Mouse (Mus musculus) brown adipose tissue, adult 24 weeks (tissue): Measurements from ENCODE around the gene Olfr1371. TPM values are rescaled to one million over a fixed set of nuclear protein-coding genes. Genes with fewer than 3 reads are reported as not detected.
"Not testable (repeated sequence)": the region's sequence is repeated elsewhere in the genome, so short reads cannot be mapped to it uniquely, and the experiment has no call there.

Source experiments
- H3K27ac ChIP-seq: fragments of 200-500 bp; replicated peaks from 2 replicates; pipeline ENCODE4 v1.5.1; 2012; ENCODE audit warnings: low read depth, mild to moderate bottlenecking, low read length
- H3K4me1 ChIP-seq: fragments of 200-500 bp; 2 replicates; pipeline ENCODE4 v1.6.1; 2012; ENCODE audit warnings: low read length, mixed read lengths; ENCODE audit not compliant: control insufficient read depth, insufficient read depth, insufficient read length
- H3K4me3 ChIP-seq: fragments of 200-500 bp; 2 replicates; pipeline ENCODE4 v1.5.1; 2012; ENCODE audit warnings: low read depth, mild to moderate bottlenecking, low read length, moderate library complexity; ENCODE audit not compliant: insufficient read depth
- polyA plus RNA-seq: library from polyadenylated mRNA; stranded (reverse); fragments of >200 nt; gene quantifications from 2 replicates; pipeline ENCODE4 v1.2.4, GENCODE M21; 2012; ENCODE audit not compliant: missing spikeins, insufficient read depth, insufficient read length

The Olfr1371 gene
- polyA plus RNA-seq, 1 experiment = not detected

GRCm38 (mm10) chr11:52231606-52232541 is 18.1 kb upstream of the Olfr1371 start, which contains the start of gene Skp1a:
Gene Skp1a, plus strand, starts transcription at chr11:52231995.
- peak within 1 kb of the TSS; percentile 99 for H3K27ac ChIP-seq
- peaks cover 9% of the 10 kb centered on the region; the same call in 1 of the 2 replicates for H3K4me1 ChIP-seq
- H3K4me3 ChIP-seq = peak within 1 kb of the TSS; percentile 79

DNA sequence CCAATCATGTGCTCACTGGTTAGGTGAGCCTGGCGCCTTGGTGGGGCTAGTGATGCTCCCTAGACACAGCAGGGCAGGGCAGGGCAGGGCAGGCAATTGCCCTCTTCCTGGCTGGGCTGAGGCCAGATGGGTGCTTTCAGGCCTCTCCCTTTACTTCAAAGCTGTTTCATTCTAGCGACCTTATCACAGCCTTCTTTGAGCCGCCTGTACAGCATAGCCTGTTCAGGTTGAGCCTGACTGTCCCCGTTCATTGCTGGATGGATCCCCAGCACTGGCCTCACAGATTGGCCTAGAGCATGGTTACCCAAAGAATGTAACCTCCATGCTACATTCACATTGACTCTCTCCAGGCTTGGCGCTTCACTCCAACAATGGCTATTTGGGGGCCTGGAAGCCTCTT is 16.9 kb upstream of the Olfr1371 start:
- Histone ChIP-seq H3K27ac (no peak overlapping the region), H3K4me1 (peaks cover 9% of the 10 kb centered on the region; the same call in 1 of the 2 replicates), H3K4me3 (peak overlapping the region; percentile 1; the same call in 1 of the 2 replicates)

DNA sequence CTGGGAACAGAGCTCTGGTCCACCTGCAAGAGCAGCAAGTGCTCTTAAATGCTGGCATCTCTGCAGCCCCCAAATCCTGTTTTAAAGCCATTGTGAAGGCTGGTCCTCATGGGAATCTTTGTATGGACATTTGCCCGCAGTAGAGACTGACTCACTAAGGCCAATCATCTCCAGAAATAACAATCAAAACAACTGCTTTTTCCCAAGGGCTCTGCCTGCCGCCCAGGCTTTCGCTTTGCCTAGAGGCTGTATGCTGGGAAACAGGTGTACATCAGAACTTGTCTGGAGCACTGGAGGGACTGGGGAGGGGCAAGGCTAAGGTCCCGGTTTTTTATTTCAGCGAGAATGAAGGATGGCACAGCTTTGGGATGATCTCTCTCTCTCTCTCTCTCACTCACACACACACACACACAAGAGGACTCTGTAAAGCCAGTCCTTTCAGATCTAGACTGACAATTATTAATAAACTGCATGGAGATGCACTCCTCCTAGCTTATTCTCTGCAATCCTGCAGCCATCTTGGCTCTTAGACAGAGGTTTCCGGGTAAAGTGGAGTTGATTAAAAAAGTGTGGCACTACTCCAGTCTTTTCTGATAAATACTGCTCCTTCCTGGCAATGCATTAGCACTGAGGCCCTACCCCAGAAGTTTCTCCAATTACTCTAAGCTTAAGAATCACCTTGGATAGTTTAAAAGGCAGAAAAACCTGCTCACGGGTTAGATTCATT is 15.1 kb upstream of the Olfr1371 start:
- Histone ChIP-seq H3K4me3 (no peak overlapping the region), H3K27ac (no peak overlapping the region; the same call in 1 of the 2 replicates), H3K4me1 (peaks cover 6% of the 10 kb centered on the region; the same call in 1 of the 2 replicates)

DNA sequence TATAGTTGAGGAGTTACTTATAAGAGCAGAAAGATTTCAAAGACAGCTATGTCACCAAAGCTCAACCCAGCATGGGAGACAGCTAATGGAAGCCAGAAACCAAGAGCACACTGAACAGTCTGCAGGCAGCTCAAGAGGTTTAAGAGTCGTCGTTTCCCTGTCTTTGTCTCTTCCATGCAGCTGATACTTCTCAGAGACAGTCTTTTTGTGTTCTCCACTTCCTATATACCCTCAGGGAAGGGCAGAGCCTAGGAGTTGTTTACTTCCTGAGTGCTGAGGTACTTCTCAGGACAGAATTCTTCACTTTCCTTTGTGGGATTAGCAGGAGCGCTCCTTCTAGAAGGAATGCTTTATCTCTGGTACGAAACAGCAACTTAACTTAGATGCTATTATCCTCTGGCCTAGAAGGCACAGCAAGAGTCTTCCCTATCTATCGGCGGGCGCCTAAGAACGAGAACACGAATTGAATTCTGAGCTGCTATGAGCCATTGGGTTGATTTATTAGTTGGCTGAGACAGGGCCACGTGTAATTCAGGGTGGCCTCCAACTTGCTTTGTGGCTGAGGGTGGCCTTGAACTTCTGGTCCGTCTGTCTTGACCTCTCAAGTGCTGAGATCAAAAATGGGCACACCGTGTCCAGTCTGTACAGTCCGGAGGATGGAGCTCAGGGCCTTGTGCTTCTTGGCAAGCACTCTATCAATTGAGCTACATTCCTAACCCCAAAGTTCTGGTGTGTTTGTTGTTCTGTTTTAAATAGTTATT is 13.9 kb upstream of the Olfr1371 start:
- H3K27ac ChIP-seq = no peak overlapping the region
- H3K4me3 ChIP-seq = no peak overlapping the region
- H3K4me1 ChIP-seq = peaks cover 6% of the 10 kb centered on the region; the same call in 1 of the 2 replicates

DNA sequence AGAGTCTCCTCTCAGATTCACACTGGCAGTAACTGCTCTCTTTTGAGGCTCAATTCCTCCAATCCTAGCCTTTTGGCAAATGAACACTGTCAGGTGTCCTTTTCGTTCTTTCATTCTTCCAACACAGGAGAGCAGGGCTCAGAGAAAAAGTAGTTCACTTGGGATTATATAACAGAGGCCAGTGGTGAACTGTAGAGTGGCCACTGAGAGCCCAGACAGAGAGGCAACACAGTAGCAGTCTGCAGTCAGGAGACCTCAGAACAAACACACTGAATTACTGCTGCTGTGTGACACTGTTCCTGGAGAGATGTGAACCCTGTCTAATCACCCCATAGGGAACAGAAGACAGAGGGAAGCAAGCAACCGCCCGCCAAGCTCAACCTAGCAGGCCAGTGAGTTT is 13.3 kb upstream of the Olfr1371 start:
- H3K4me3 ChIP-seq = no peak overlapping the region
- no peak overlapping the region for H3K27ac ChIP-seq
- H3K4me1 ChIP-seq = peaks cover 6% of the 10 kb centered on the region; the same call in 1 of the 2 replicates

- Histone ChIP-seq H3K4me3 (no peak overlapping the region), H3K4me1 (peaks cover 6% of the 10 kb centered on the region; the same call in 1 of the 2 replicates)
Measured at GRCm38 (mm10) chr11:52225986-52226599, 12.3 kb upstream of the Olfr1371 start.

GRCm38 (mm10) chr11:52223968-52224682 is 10.3 kb upstream of the Olfr1371 start:
- H3K4me1 ChIP-seq = no peaks in the 10 kb centered on the region
- H3K27ac ChIP-seq = no peak overlapping the region
- no peak overlapping the region; the same call in 1 of the 2 replicates for H3K4me3 ChIP-seq

More at GRCm38 (mm10) chr11:52225986-52226599, 12.3 kb upstream of the Olfr1371 start:
- no peak overlapping the region for H3K27ac ChIP-seq

DNA sequence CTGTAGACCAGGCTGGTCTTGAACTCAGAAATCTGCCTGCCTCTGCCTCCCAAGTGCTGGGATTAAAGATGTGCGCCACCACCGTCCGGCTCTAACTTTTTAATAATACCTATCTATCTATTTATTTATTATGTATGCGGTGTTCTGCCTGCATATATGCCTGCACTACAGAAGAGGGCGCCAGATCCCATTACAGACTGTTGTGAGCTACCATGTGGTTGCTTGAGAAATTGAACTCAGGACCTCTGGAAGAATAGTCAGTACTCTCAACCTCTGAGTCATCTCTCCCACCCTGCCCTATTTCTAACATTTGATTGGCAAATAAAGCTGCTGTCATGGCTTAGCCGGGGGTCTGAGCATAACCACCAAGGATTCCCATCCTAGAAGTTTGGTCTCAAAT is 9.1 kb upstream of the Olfr1371 start:
- Histone ChIP-seq H3K4me3 (no peak overlapping the region), H3K4me1 (no peaks in the 10 kb centered on the region), H3K27ac (no peak overlapping the region)

DNA sequence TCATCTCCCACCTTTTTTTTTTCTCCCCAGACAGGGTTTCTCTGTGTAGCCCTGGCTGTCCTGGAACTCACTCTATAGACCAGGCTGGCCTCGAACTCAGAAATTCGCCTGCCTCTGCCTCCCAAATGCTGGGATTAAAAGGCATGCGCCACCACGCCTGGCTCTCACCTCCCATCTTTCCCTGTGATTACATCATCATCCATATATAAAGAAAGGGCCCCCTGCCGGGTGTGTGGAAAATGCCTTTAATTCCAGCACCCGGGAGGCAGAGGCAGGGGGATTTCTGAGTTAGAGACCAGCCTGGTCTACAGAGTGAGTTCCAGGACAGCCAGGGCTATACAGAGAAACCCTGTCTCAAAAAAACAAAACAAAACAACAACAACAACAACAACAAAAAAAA is 8.1 kb upstream of the Olfr1371 start:
- not testable (repeated sequence) for H3K27ac ChIP-seq

GRCm38 (mm10) chr11:52220282-52220681 is 6.5 kb upstream of the Olfr1371 start:
- Histone ChIP-seq H3K4me3 (no peak overlapping the region), H3K27ac (no peak overlapping the region), H3K4me1 (no peaks in the 10 kb centered on the region)

More for the DNA sequence above, 8.1 kb upstream of the Olfr1371 start:
- not testable (repeated sequence) for H3K4me3 ChIP-seq, H3K4me1 ChIP-seq

GRCm38 (mm10) chr11:52196496-52197023 is 17.2 kb downstream of the Olfr1371 start:
- not testable (repeated sequence) for H3K4me3 ChIP-seq, H3K27ac ChIP-seq, H3K4me1 ChIP-seq

DNA sequence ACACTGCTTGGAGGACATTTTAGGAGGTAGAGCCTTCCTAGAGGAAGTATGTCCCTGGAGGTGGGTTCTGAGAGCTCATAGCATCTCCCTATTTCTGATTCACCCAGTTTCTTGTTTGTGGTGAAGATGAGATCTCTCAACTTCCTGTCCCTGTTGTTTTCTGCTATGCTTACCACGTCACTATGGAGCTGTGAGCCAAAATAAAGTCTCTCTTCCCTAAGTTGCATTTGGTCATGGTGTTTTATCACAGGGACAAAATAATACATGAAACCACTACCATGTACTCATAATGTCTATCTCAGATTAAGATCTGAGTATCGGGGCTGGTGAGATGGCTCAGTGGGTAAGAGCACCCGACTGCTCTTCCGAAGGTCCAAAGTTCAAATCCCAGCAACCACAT is 33.1 kb downstream of the Olfr1371 start:
- not testable (repeated sequence) for H3K4me3 ChIP-seq, H3K4me1 ChIP-seq, H3K27ac ChIP-seq

DNA sequence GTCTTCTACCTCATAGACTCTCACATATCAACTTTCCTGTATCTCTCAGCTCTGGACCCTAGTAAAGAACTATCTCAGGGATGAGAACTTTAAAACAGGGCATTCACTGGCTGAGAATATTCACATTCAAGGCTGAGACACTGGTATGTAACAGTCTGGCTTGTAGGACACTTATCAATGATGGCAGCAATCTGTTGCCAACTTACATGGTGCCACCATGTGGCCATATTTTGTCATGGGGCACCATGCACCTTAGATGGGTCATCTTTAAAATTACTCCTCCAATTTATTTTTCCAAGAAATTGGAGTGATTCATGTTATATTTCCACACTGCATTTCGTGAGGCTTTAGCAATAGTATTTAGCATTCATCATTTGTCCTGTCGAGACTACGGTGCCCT is 33.9 kb downstream of the Olfr1371 start:
- H3K4me3 ChIP-seq, H3K4me1 ChIP-seq: not testable (repeated sequence)

GRCm38 (mm10) chr11:52168461-52168860 is 45.3 kb downstream of the Olfr1371 start:
- peak overlapping the region; percentile 65 for H3K4me3 ChIP-seq
- no peaks in the 10 kb centered on the region; the same call in 1 of the 2 replicates for H3K4me1 ChIP-seq
- no peak overlapping the region for H3K27ac ChIP-seq

More for the DNA sequence above, 33.9 kb downstream of the Olfr1371 start:
- not testable (repeated sequence) for H3K27ac ChIP-seq
